Mouse (Mus musculus) olfactory bulb, adult 2 months (tissue): ENCODE data around the gene Serinc5.

Source experiments
- CTCF ChIP-seq: fragments of 200-500 bp; IDR thresholded peaks from 2 replicates; pipeline ENCODE4 v1.5.1; 2012; ENCODE audit warnings: low read depth, mild to moderate bottlenecking, low read length, moderate library complexity; ENCODE audit not compliant: insufficient read depth
- POLR2A ChIP-seq: fragments of 200-500 bp; IDR thresholded peaks from 2 replicates; pipeline ENCODE4 v1.6.1; 2012; ENCODE audit warnings: mild to moderate bottlenecking, low read depth, low read length, moderate library complexity; ENCODE audit not compliant: insufficient read depth

DNA sequence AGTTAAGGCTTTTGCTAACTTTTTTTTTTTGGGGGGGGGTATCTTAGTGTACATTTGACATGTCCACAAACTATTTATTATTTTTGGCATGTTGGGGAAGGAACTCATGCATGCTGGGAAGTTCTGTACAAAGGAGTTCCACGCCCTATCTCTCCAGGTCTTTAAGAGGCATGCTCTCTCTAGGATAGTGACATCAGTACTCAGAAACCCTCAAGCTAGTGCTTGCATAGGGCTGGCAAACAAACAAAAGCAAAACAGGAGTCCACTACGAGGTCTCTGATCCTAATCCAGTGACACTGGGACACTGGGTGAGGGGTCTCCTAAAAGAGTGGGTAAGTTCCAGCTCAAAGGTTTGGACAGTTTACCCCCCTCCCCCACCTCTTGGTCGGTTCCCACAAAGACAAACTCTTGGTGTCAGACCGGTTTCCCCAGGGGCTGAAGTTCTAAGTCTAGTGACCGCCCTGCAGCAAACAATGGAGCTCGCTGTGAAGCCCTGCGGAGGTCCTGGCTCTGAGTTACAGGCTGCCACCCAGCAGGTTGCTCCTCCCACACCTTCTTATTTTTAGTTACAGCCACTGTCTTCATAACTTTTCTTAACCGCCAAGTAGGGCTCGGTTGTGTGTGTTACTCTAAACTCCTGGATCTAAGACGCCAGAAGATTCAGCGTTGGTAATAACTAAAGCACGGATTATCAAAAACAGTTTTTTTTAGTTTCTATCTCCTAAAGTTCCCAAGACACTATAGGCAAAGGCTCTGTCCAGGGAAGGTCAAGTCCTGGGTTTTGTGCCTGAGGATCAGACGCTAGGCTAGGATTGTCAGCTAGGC is 1.2 kb upstream of the Serinc5 start:
- TF ChIP-seq CTCF (no peak), POLR2A (no peak)
